Mouse (Mus musculus): Measurements from ENCODE around the gene 6430531B16Rik.

The 6430531B16Rik gene

GRCm38 (mm10) chr7:139970979-139971378 lies 7.6 kb downstream of the 6430531B16Rik start:
- DNase-seq (ENCODE audit: low spot score): no peak

GRCm38 (mm10) chr7:139970216-139970919 lies 8.2 kb downstream of the 6430531B16Rik start:
- no peak for DNase-seq (ENCODE audit: low spot score)

GRCm38 (mm10) chr7:139969348-139970130 lies 9.0 kb downstream of the 6430531B16Rik start:
- DNase-seq (ENCODE audit: low spot score): peak; percentile 64

- no peak for DNase-seq (ENCODE audit: low spot score)
Observed at GRCm38 (mm10) chr7:139968428-139968827, 10.1 kb downstream of the 6430531B16Rik start.

GRCm38 (mm10) chr7:139967175-139967574 lies 11.4 kb downstream of the 6430531B16Rik start:
- DNase-seq (ENCODE audit: low spot score): no peak

- peak; percentile 70 for DNase-seq (ENCODE audit: low spot score)
Observed at GRCm38 (mm10) chr7:139963814-139964213, 14.7 kb downstream of the 6430531B16Rik start.

GRCm38 (mm10) chr7:139961141-139961540 lies 17.4 kb downstream of the 6430531B16Rik start:
- DNase-seq (ENCODE audit: low spot score): peak; percentile 90

- peak; percentile 90 for DNase-seq (ENCODE audit: low spot score)
Observed at GRCm38 (mm10) chr7:139957958-139958357, 20.6 kb downstream of the 6430531B16Rik start.

GRCm38 (mm10) chr7:139957437-139957836 lies 21.1 kb downstream of the 6430531B16Rik start:
- no peak for DNase-seq (ENCODE audit: low spot score)

GRCm38 (mm10) chr7:139956658-139957057 lies 21.9 kb downstream of the 6430531B16Rik start:
- DNase-seq (ENCODE audit: low spot score): no peak

- DNase-seq (ENCODE audit: low spot score): no peak
Observed at GRCm38 (mm10) chr7:139955505-139955904, 23.1 kb downstream of the 6430531B16Rik start.

GRCm38 (mm10) chr7:139951991-139952633 lies 26.4 kb downstream of the 6430531B16Rik start:
- no peak for DNase-seq (ENCODE audit: low spot score)

GRCm38 (mm10) chr7:139951079-139951478 lies 27.5 kb downstream of the 6430531B16Rik start:
- DNase-seq (ENCODE audit: low spot score): no peak

- no peak for DNase-seq (ENCODE audit: low spot score)
Observed at GRCm38 (mm10) chr7:139950283-139950971, 28.1 kb downstream of the 6430531B16Rik start.

- peak; percentile 56 for DNase-seq (ENCODE audit: low spot score)
Observed at GRCm38 (mm10) chr7:139949893-139950282, 28.7 kb downstream of the 6430531B16Rik start.

GRCm38 (mm10) chr7:139946032-139946431 lies 32.5 kb downstream of the 6430531B16Rik start:
- no peak for DNase-seq (ENCODE audit: low spot score)

GRCm38 (mm10) chr7:139945516-139945915 lies 33.0 kb downstream of the 6430531B16Rik start:
- no peak for DNase-seq (ENCODE audit: low spot score)

GRCm38 (mm10) chr7:139944291-139945240 lies 34.0 kb downstream of the 6430531B16Rik start:
- no peak for DNase-seq (ENCODE audit: low spot score)

GRCm38 (mm10) chr7:139943674-139944281 lies 34.8 kb downstream of the 6430531B16Rik start, which contains the start of gene Utf1:
Gene Utf1 (plus strand): TSS chr7:139943789.
- peak; percentile 37 for DNase-seq (ENCODE audit: low spot score)

- DNase-seq (ENCODE audit: low spot score): no peak
Observed at GRCm38 (mm10) chr7:139940476-139941209, 37.9 kb downstream of the 6430531B16Rik start.
